Mouse (Mus musculus): Measurements from ENCODE around the gene Impad1. TPM values are rescaled to one million over a fixed set of nuclear protein-coding genes. Genes with fewer than 3 reads are reported as not detected.

Gene Impad1
- total RNA-seq (2021), result 10 to 100 TPM; 43.2 to 43.7 TPM

DNA sequence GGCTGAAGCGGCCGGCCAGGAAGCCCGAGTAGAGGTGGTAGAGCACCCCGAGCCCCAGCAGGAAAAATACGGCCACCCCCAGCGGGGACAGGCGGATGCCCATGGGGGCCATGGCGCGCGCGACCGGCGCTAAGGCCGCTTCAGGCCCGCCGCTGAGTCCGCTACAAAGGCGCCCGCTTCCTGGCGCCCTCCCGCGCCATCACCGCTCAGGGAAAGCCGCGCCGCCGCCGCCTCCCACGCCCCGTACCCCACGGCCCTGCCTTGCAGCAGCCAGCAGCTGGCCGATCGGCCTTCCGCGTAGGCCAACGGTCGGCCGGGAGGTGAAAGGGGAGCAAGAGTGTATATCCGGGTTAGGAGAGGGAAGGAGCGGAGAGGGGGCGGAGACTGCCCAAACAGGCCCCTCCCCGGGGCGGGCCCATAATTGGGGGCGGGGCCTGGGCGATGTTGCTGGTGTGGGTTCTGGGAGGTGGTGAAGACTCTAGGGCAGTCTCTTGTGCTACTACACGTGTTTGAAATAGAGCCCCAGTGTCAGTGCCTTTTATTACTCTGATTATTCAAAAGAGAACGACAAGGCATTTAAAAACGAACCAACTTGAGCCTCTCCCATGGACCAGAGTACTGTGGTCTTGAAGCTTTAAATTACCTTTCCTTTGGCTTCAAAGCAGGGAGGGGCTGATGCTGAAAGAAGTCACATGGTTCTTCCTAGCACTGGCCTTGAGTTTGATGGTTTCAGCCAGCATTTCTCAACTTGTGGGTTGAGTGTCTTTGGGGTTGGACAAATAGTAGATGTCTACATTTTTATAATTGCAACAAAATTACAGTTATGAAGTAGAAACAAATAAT is at the start of gene Impad1:
Impad1 (minus strand) TSS at position 364 of the 843 bp plus-strand sequence.
- peak; percentile 91 for DNase-seq

DNA sequence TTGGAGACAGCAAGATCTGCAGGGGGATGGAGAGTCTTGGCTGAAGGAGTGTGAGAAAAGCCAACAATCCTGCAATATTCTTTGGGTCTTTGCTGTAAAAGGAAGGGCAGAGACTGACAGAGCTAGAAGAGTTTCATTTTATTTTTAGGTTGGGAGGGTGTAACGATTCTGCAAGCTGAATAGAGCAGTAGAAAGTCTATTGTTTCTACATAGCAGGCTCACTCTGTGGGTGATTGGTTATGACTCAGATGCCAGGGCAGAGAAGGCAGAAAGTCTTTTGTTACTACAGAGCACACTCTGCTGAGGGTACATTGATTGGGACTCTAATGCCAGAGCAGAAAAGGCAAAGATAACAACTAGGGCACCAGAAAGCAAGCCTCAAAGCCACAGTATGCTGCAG is 47.0 kb upstream of the Impad1 start:
- DNase-seq, result no peak

DNA sequence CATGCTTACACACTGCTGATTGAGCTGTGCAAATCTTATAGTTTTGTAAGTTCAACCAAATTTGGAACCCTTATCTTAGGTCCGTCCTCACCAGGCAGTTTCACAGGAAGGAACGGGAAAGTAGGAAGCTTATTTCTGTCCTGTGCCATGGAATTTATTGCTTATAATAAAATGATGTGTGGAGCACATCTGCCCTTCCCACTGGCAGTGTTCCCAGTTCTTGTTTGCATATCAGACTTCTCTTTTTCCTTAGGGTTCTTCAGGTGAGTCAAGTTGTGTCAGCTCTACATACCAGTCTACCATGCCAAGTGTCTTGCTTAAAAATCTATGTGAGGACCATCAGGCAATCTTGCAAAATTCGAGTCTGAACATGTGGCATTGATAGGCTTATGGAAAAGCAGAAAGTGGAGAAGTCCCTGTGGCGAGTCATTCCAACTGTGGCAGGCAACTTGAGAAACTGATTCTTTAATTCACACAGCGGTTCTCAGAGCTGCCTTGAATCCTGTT is 40.7 kb upstream of the Impad1 start:
- no peak for DNase-seq

DNA sequence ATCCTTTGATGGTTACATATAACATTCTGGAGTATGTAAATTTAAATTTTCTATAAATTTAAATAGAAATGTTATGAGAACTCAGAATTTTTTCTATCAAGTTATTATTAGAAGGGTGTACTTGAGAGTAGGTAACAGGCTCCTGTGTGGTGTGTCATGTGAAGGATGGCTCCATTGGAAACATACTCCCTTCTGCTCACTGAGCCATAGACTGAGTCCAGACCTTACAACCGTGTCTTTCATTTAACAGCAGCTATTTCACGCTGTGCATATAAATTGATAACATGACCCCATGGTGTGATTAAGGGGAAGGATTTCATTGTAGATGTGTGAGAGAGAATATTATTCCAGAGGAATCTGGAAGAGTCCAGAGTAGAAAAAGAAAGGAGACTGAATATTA is 35.0 kb upstream of the Impad1 start:
- DNase-seq, result no peak

DNA sequence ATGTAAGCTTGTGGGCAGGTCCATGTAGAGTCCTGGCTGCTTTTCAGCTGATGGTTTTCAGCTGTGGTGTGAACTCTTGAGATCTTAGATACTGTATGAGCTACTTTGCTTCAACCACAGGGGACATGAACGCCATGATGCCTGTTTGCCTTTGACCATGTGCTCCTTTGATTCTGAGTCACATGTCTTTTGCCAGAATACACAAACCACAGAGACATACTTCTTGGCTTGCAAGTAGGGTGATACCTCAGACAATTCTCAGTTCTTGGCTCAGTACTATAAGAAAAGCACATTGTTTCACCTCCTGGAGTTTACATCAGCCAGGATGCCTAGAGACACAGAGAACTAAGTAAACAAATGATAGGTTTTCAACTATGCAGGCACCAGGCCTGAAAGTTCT is 29.0 kb upstream of the Impad1 start:
- DNase-seq, result no peak

DNA sequence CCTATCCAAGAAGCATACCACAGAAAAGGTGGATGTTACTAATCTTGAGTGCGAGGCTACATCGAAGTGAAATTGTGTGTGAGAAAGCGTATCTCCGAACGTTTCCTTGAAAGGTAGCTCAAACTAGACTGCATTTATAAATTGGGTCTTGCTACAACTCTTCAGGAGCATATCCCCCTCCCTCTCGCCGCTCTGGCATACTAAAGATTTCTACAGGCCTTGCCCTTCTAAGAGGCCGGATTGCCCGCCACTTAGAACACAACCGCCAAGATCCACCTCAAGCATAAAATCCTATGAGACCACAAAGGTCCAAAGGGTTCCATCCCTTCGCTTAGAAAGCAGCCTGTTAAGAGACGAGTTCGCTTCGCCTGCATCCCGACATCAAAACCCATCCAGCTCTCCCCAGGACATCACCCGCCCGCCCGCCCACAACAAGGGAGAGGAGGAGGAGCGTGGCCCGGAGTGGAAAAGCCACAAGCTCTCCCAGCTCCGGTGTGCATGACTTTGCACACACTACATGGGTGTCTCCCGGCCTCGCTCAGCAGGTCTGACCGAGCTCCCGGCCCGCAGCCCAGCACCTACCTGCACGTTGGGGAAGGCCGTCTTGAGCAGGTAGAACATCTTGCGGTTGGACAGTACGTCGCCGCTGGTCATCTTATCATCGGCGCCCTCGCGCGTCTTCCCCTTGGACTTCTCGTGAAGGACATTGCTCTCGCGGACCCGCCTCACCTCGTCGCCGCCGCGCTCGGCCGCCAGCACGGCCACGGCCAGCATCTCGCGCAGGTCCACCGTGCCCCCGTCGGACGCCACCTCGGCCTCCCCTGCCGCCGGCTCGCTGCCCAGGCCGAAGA is 789 bp downstream of the Impad1 start:
- DNase-seq, result peak; percentile 44

DNA sequence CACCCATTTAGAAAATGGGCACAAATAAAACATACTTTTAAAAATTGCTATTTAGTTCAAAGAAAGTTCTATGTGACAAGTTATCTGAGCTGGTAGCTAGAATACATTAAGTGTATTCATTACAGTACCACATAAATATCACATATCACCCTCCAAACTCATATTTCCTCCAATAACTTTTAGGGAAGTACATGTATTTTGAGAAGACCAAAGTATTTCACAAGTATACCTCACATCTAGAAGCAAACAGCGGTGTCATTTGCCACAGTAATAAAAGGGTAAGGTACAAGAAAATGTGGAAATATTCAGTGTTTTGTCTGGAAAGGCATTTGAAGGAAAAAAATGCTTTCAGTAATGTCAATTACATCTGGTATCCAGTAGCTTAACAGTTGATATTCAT is 2.0 kb downstream of the Impad1 start:
- DNase-seq, result no peak

DNA sequence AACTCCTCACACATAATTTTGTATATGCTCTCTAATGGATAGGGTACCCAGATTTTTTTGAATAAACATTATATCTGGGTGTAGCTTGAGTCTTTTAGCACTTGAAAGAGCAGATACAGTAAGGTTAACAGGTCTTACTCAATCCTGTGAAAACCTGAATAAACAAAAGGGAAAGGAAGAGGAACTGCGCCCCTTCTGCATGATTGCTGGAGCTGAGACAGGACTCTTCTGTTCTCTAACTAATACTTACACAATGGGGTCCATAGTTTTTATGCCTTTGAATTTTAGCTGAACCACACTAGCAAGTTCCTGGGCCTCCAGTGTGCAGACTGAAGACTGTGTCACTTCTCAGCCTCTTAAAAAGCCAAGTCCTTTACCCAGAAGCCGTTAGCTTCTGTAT is 8.0 kb downstream of the Impad1 start:
- no peak for DNase-seq

DNA sequence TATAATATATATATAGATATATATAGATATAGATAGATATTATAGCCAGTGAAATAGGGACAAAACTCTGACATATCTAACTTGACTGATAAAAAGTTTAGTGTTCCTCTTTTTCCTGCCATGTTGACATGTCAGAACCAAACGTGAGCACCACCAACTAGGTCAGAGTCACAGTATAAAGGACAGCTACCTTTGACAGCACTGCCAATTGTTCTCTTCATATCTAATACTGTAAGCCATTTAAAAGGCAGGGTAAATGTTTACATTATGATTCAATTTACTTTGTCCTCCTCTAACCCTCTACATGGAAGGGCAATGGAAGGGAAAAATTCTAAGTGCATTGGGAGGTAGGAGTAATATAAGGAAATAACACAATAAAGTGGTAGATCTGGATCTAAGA is 8.8 kb downstream of the Impad1 start:
- no peak for DNase-seq

DNA sequence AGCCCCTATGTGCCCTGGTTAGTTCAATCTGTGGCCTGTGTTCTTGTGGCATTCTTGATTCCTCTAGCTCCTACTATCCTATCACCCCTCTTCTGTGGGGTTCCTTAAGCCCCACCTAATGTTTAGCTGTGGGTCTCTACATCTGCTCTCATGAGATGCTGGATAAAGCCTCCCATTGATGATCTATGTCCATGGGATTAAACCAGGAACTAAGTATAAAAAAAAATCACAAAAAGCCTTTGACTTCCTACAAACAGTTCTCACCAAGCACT is 9.5 kb downstream of the Impad1 start:
- no peak for DNase-seq

DNA sequence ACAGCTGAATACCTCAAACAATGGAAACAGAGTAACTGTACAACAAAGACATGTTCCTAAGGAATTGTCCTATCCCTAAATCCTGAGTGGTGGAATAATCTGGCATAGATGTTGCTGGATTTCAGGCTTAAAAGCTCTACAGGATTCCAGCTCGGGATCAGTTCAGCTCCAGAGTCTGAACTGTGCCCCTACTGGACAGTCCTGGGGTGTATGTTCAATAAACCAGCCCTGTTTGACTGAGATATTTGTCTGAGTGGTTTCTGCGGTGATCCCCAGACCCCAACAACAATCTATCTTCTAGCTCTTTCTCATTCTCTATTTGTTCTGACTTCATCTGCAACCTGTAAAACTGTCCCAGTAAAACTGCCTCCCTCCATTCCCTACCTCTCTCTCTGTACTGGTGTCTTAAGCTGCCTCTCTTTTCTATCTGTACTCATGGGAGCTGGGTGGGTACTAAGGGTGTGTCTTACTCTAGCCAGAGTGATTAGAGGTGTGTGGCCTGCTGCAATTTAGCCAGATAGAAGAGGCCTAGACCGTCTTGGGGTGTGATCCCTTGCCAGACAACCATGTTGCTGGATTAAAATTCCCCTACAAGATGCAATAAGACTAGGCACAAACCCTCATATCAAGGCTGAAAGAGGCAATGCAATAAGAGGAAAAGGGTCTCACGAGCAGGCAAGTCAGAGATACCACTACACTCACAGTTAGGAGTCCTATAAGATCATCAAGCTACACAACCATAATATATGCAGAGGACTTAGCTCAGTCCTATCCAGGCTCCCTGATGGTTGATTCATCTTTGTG is 10.1 kb downstream of the Impad1 start:
- DNase-seq, result no peak

DNA sequence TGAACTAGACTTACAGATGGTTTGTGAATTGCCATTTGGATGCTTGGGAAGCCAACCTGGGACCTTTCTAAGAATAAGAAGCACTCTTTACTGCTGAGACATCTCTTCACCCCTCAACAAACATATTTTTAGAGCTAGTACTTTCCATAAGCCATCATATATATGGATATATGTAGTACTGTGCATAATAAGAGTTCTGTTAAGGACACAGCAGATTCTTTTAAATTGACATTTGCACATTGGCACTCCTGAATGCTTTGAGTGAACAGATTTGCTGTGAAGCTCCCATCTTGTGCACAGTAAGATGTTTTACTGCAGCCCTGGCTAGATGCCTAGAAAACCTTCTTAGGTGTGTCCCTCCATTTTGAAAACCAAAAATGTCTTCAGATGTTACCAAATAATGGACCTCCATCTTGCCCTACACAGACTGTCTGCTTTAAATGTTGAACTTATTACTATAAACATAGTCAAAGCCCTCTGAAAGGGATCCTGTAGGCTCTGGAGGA is 13.8 kb downstream of the Impad1 start:
- DNase-seq, result no peak

DNA sequence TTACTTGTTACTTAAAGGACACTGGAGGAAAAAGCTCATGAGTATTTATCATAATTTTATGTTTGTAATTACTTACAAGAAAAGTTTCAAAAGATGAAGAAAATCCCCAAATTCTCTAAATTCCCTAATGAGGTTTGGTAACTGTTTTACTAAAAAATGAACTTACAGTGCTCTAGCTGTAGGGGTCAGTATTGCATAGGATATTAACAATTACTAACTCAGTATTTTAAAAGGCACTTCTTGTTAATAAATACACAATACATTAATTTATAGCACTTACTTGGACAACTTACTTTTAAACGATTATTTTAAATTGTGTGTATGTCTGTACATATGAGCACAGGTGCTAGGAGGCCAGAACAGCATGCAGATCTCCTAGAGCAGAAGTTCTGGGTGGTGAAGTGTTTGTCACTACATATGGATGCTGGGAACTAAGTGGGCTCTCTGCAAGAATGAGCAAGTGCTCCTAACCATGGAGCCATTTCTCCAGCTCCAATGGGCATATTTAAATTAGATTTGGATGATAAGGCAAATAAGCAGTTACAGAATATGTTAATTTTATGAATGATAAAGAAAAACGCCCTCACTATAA is 21.5 kb downstream of the Impad1 start:
- no peak for DNase-seq

DNA sequence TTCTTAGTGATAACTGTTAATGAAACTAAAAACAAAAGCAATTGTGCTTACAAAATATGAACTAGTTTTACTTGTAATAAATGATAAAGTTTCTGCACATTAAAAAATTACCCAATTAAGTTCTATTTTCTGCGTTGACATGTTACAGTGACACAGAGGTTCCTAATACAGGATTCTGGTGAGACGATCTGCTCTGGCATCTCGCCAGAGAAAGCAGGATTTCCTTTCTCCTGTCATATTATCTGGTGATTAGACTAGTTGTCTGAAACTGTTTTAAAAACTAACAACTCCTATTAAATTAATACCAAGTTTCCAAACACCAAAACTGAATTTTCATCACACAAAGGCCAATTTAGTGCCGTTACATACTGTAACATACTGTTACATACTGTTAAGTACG is 27.3 kb downstream of the Impad1 start:
- DNase-seq, result peak; percentile 5

DNA sequence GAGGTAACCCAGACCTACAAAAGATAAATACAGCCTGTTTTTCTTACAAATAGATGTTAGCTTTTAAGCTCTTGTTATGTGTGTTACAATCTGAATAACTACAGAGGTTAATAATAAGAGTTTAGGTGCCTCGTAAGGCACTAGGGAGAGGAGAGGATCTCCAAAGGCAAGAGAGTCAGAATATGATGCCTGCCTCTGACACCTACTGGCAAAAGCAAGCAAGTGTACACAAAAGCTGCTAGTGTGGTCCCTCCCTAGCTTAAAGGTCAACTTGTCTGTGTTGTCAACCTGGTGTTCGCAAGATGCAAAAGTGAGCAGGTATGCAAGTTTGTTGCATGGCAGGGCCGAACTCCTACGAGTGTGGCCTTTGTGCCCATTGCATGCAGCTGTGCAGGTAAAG is 34.8 kb downstream of the Impad1 start:
- DNase-seq, result no peak

DNA sequence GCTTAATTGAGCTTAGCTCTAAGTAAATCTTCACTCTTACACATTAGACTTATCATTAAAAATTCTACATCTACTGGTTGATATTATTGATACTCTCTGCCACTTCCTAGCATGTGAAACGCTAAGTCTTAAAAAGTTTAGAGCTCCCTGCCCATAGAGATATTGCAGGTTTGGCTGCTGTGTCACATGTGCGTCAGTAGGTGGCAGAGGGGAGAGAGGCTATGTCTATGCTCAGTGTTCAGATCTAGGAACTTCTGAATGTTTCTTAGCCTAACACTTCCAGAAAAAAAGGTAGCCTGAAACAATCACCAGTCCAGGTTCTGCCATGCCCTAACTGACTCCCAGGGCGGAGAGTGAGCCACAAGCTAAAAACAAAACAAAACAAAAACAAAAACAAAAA is 63.7 kb downstream of the Impad1 start:
- no peak for DNase-seq

DNA sequence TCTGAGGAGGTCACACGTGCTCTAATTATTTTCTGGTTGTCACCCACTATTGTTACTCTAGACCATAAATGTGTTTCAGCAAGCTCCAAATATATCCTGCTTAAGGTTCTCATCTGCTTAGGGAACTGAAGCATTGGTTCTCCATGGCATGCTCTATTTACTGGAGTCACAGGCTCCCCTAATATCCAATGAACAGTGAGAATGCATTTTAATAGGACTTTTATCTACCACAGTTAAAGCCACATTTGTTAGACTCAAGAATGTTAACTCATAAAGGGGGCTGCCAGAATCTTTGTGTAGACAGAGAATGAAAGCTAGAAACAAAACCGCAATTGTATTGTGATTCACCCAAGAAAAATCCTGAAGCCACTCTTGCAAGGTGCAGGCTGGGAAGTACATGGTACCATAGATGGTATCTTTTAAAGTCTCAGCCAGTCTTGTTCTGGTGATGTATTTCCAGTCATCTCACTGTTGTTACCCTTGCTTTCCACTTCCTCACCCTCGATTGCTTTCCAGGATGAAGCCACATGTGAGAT is 66.8 kb downstream of the Impad1 start:
- DNase-seq, result no peak

DNA sequence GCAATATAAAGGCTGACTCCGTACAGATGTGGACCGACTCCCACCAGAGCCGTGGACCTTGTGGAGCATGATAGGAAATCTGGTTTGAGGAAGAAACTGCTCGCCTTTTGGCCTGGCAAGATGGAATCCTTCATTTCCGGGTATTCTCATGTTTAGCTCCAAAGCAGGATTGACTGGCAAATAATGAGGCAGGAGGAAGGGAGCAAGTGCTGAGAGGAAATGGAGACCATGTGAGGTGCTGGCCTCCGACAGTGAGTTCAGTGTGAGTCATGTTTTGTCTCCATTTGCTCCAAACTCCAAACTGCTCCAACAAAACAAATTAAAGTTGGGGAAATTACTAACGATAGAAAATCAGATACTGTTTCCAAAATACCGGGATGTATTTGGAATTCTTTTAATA is 69.3 kb downstream of the Impad1 start:
- DNase-seq, result no peak

DNA sequence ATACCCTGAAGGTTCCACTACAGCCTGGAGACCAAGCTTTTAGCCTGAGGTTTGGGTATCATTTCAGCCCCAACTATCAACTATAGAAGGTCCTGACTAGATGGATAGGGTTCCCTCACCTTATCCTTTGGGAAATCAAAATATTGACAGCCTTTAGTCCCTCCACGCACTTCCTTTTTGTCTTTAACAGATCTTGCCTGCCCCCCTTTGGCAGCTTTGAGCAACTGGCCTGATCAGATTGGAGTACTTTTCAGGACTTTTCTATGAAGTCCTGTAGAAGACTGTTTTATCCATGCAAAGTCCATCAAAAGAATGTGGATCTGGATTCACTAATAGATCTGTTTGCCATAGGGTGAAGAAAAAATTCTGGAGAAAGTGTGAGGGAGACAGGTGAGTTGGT is 71.1 kb downstream of the Impad1 start:
- DNase-seq, result no peak

DNA sequence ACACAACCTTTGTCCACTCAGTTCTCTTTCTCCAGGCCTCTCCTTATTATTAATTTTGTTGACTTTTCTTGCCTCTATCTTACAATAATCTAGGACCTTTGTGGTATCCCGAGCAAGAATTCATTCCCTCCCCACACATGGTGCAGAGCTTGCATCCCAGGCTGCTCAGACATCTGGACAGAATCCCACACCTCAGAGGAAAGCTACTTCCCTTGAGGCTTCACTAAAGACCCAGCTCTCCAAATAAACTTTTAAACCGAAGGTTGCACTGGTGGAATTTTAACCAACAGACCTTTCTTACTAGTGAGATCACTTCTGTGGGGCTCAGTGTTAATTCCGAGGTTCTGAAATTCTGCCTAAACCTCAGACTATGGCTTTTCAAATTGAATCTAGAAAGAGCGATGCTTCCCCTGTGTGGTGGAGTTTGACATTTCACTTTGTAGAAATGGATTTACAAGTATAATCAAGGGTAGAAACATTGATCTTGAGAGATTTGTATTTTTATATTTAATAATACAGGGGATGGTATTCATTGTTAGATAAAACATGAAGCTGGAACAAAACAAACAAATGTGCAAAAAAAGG is 75.3 kb downstream of the Impad1 start:
- peak; percentile 12 for DNase-seq

Measured in heart, postnatal 4 days (tissue).